Mouse (Mus musculus): ENCODE results near the gene Gm21860.
"Not testable (repeated sequence)": the region's sequence is repeated elsewhere in the genome, so short reads cannot be mapped to it uniquely, and the experiment has no call there.

GRCm38 (mm10) chrY:90717496-90717895 lies 37.1 kb downstream of the Gm21860 start:
- not testable (repeated sequence) for TF ChIP-seq CTCF, POLR2A (IDR thresholded peaks at IDR 0.05; ENCODE audit: extremely low read depth, insufficient read depth, low read length)

Data from cortical plate, adult 2 months (tissue).